Mouse (Mus musculus) heart, embryonic 16.5 days (tissue): ENCODE data around the gene Unc119b. TPM values are rescaled to one million over a fixed set of nuclear protein-coding genes. Genes with fewer than 3 reads are reported as not detected.
A peak's percentile ranks its signal among the peaks of the same experiment; 100 is the strongest.

Experiments used
- ATAC-seq: fragments of 200-750 bp; cut with Nextera tagmentation; replicated peaks from 2 replicates; pipeline ENCODE4 v1.8.0; 2017; ENCODE audit warnings: moderate number of reproducible peaks; ENCODE audit not compliant: insufficient read depth, low FRiP score; ENCODE audit errors: extremely low read depth
- H3K27ac ChIP-seq: fragments of 300-500 bp; sonication (generic); 2 replicates; pipeline ENCODE4 v1.5.1; 2014; ENCODE audit warnings: mild to moderate bottlenecking, low read length, control low read depth, moderate library complexity
- H3K27me3 ChIP-seq: fragments of 300-500 bp; sonication (generic); 2 replicates; pipeline ENCODE4 v1.6.1; 2014; ENCODE audit warnings: low read length, mixed read lengths; ENCODE audit not compliant: control insufficient read depth, insufficient read depth
- H3K36me3 ChIP-seq: fragments of 300-500 bp; sonication (generic); 2 replicates; pipeline ENCODE4 v1.6.1; 2014; ENCODE audit not compliant: control insufficient read depth, insufficient read depth
- H3K4me1 ChIP-seq: fragments of 300-500 bp; sonication (generic); 2 replicates; pipeline ENCODE4 v1.6.1; 2014; ENCODE audit warnings: low read length, mixed read lengths; ENCODE audit not compliant: control insufficient read depth, insufficient read depth
- H3K4me2 ChIP-seq: fragments of 300-500 bp; sonication (generic); 2 replicates; pipeline ENCODE4 v1.6.1; 2014; ENCODE audit warnings: low read depth, mild to moderate bottlenecking, control low read depth, low read length
- H3K4me3 ChIP-seq: fragments of 300-500 bp; sonication (generic); 2 replicates; pipeline ENCODE4 v1.5.1; 2014; ENCODE audit warnings: mild to moderate bottlenecking, control low read depth, low read length
- H3K9ac ChIP-seq: fragments of 300-500 bp; sonication (generic); 2 replicates; pipeline ENCODE4 v1.6.1; 2014; ENCODE audit warnings: low read length, control low read depth
- H3K9me3 ChIP-seq: fragments of 300-500 bp; sonication (generic); replicated peaks from 2 replicates; pipeline ENCODE4 v1.6.1; 2016; ENCODE audit warnings: low read length; ENCODE audit not compliant: control insufficient read depth
- WGBS: fragments of 180-500 bp; shearing (Covaris S2); extraction: QIAGEN DNeasy Blood & Tissue Kit; methylation state at CpG from one replicate; pipeline ENCODE4 v1.1.7; 2014; 5-methylcytosine and 5-hydroxymethylcytosine counted together
- polyA plus RNA-seq: library from polyadenylated mRNA; unstranded; fragments of >200 nt; fragmentation: Nextera tagmentation; extraction: Ambion mirVana; gene quantifications from 2 replicates; pipeline ENCODE4 v1.2.1, GENCODE M21; 2015

Unc119b gene
- polyA plus RNA-seq, 1 experiment from 2014 or later, result 20.7 TPM

DNA sequence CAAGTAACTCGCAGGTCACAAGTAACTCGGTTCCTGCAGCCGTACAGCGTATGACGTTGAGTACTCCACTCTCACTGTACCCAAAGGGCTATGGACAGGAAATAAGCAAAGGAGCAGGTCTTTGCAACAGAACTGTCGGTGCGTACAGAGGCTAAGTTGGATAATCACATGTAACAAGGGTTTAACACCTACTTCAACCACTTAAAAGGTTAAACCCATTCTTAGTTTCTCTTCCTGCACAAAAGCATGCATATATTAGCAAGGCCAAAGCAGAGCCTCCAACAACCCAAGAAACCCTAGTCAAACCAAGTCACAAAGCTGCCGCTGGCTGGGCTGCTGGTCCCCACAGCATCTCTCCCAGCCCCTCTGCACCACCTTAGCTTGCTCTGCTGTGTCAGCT is 2.3 kb downstream of the Unc119b start:
- no peak overlapping the region for H3K4me2 ChIP-seq
- H3K27ac ChIP-seq, result no peak overlapping the region
- H3K4me3 ChIP-seq, result no peak overlapping the region
- H3K27me3 ChIP-seq, result no peaks in the 10 kb centered on the region
- WGBS, result 85% methylated on average over 8 of the region's 8 CpGs
- H3K9ac ChIP-seq, result no peak overlapping the region
- no peaks in the 10 kb centered on the region for H3K9me3 ChIP-seq
- H3K4me1 ChIP-seq, result peaks cover 12% of the 10 kb centered on the region
- H3K36me3 ChIP-seq, result peaks cover 8% of the 10 kb centered on the region; the same call in 1 of the 2 replicates
- no peak for ATAC-seq

DNA sequence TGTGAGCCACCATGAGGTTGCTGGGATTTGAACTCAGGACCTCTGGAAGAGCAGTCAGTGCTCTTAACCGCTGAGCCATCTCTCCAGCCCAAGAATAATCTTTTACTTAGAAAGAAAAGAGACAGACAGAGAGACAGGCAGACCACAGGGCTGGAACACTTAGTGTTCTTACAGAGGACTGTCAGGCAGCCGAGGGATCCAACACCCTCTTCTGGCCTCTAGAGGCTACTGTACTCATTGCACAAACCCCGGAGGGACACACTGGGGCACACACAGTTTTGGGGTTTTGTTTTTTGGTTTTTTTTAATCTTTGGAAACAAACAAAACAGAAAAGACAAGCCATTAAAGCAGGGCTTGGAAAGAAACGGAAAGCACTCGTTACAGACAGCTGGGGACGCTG is 5.4 kb downstream of the Unc119b start:
- no peak for ATAC-seq
- 93% methylated on average over 6 of the region's 6 CpGs for WGBS
- H3K36me3 ChIP-seq, result peaks cover 15% of the 10 kb centered on the region; the same call in 1 of the 2 replicates

DNA sequence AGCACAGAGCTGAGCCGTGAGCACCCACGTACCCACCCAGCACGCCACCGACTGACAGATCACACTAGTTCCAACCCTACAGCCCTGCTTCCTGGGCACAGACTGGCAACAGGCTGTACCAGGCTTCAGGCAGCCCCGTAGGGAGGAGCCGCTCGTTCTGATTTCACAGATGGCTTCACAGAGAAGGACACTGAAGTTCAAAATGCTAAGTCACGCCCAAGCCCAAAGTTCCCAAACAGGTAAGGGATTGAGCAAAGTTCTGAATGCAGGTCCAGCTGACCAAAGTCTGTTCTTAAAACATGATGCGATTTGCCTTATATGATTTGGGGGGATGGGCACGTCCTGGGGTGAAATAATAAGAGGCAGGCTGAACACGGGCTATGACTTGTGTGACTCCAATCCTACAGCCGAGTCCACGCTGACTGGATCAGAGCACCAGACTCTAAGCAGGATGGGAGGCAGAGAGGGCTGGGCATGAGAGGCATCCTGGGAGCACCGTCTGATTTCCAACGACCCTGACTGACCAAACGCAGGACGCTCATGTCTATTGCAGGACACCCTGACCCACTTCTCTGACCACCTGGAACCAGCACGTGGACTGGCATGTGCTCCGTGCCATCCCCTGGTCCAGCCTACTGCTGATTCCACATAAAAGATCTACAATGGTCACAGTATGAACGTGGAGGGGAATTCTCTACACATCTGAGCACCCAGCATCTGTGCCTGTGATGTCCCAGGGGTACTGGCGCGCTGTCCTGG is 7.2 kb downstream of the Unc119b start:
- Histone ChIP-seq H3K4me2 (no peak overlapping the region), H3K27me3 (no peaks in the 10 kb centered on the region), H3K9ac (no peak overlapping the region), H3K4me1 (peaks cover 3% of the 10 kb centered on the region), H3K36me3 (peaks cover 15% of the 10 kb centered on the region; the same call in 1 of the 2 replicates), H3K27ac (no peak overlapping the region), H3K4me3 (no peak overlapping the region), H3K9me3 (no peaks in the 10 kb centered on the region)
- ATAC-seq, result no peak
- WGBS, result 88% methylated on average over 22 of the region's 22 CpGs

More for the DNA sequence above, 5.4 kb downstream of the Unc119b start:
- peaks cover 16% of the 10 kb centered on the region for H3K4me1 ChIP-seq
- no peak overlapping the region for H3K4me3 ChIP-seq
- no peak overlapping the region for H3K27ac ChIP-seq
- no peaks in the 10 kb centered on the region for H3K27me3 ChIP-seq
- H3K9me3 ChIP-seq, result no peaks in the 10 kb centered on the region
- H3K9ac ChIP-seq, result no peak overlapping the region
- no peak overlapping the region for H3K4me2 ChIP-seq

DNA sequence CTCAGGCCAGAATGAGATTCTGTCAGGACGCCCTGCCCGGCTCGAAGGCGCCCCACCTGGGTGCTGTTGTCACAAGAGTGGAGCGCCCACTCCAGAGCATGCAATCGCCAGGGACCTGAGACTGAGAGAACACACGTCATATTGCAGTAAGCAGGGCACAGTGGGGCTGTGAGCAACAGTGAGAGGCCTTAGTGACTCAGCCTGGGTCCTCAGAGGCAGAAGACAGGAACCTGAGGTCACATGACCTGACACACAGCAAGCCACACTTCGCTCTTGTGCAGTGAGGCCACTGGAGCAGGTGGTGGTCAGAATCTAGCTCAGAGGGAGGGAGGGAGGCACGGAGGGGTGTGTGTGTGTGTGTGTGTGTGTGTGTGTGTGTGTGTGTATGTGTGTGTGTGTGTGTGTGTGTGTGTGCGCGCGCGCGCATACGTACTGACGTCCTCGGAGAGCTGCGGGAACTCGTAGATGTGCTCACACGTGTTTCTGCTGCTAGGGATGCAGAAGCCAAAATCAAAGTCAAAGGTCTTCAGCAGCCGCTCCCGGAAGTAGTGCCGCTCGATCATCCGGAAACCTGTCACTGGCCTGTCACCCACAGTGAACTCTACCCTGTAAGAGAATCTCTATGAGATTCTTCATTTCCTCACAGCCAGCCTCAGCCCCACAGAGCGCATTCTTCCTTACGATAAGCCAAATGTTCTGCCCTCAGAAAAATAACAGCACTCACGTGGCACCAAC is 8.0 kb downstream of the Unc119b start:
- no peaks in the 10 kb centered on the region for H3K9me3 ChIP-seq
- peaks cover 15% of the 10 kb centered on the region; the same call in 1 of the 2 replicates for H3K36me3 ChIP-seq
- ATAC-seq, result no peak
- H3K4me3 ChIP-seq, result no peak overlapping the region
- H3K4me2 ChIP-seq, result no peak overlapping the region
- peaks cover 3% of the 10 kb centered on the region for H3K4me1 ChIP-seq
- H3K27ac ChIP-seq, result no peak overlapping the region
- WGBS, result 86% methylated on average over 28 of the region's 28 CpGs
- H3K27me3 ChIP-seq, result no peaks in the 10 kb centered on the region
- no peak overlapping the region for H3K9ac ChIP-seq

DNA sequence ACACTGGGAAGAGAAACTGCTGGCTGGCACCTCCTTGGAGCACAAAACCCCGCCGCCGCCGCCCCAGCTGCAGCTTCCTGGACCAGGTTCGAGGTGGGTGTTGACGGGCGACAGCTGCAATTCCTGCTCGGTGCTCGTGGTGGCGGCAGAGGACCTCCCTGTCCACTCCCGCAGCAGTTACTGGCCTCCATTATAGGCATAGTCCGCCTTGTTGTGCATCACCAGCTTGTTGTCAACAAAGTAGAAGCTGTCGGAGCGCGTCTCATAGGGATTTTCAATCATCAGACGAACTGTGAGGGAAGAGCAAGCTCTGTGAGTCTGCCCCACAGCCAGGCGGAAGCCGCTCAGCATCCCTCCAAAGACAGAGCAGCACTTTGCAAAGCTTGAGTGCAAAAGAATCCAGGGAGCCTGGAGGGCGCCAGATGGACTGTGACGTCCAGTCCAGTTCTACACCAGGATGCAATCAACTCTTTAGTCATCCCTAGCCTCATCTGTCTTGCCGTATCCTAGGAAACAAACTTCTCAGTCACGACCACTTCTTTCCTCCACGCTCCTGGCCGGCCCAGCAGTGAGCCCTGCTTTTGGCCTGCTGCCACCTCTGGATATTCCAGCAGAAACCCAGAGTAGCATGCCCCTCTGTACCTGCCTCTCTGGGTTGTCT is 9.4 kb downstream of the Unc119b start:
- peak; percentile 73 for ATAC-seq
- no peak overlapping the region for H3K27ac ChIP-seq

DNA sequence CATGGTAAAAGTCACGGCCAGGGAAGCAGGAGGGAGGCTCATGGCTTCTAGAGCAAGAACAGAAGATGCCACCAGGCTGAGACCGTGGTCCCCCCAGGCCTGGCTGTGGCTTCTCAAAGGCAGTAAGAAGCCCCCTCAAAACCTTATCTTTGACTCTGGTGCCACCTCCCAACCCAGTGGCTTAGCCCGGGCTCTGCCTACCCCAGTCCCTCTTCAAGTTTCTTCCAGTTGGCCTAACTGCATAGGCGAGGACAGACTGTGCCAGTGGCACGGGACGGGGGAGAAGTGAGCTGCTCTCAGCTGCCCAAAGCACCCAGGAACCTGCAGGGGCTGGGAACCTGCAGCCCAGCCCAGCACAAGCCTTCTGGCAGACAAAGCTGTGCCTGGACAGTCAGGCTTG is 10.1 kb downstream of the Unc119b start:
- 88% methylated on average over 6 of the region's 6 CpGs for WGBS
- no peak for ATAC-seq
- Histone ChIP-seq H3K27me3 (no peaks in the 10 kb centered on the region), H3K4me1 (peaks cover 3% of the 10 kb centered on the region), H3K36me3 (peaks cover 11% of the 10 kb centered on the region; the same call in 1 of the 2 replicates), H3K9me3 (no peaks in the 10 kb centered on the region), H3K27ac (no peak overlapping the region), H3K4me2 (no peak overlapping the region), H3K4me3 (no peak overlapping the region), H3K9ac (no peak overlapping the region)

More for the DNA sequence above, 9.4 kb downstream of the Unc119b start:
- Histone ChIP-seq H3K36me3 (peaks cover 15% of the 10 kb centered on the region; the same call in 1 of the 2 replicates), H3K9ac (no peak overlapping the region), H3K4me3 (no peak overlapping the region), H3K4me2 (no peak overlapping the region), H3K9me3 (no peaks in the 10 kb centered on the region), H3K27me3 (no peaks in the 10 kb centered on the region), H3K4me1 (peaks cover 3% of the 10 kb centered on the region)
- 21% methylated on average over 24 of the region's 24 CpGs for WGBS

DNA sequence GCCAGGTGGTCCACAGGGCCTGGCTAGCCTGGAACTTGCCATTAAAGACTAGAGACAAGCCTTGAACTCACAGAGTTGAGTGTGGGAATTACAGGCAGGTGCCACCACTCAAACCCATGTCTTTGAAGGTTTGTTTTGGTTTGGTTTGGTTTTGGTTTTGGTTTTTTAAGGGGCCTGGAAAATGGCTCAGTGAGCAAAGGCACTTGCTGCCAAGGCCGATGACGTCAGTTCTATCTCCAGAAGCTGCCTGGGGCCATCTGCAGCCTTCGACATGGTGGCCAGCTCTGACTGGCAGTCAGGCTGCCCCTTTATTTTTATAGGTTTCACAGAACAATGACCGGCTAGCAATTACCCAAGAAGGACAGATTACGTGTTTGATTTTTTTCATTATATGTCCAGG is 13.8 kb downstream of the Unc119b start:
- peaks cover 13% of the 10 kb centered on the region for H3K36me3 ChIP-seq
- no peaks in the 10 kb centered on the region for H3K9me3 ChIP-seq
- H3K27me3 ChIP-seq, result no peaks in the 10 kb centered on the region
- H3K9ac ChIP-seq, result no peak overlapping the region
- peaks cover 10% of the 10 kb centered on the region for H3K4me1 ChIP-seq
- no peak overlapping the region for H3K27ac ChIP-seq
- no peak overlapping the region for H3K4me2 ChIP-seq
- ATAC-seq, result no peak
- no peak overlapping the region for H3K4me3 ChIP-seq
- WGBS, result 76% methylated on average over 5 of the region's 5 CpGs

DNA sequence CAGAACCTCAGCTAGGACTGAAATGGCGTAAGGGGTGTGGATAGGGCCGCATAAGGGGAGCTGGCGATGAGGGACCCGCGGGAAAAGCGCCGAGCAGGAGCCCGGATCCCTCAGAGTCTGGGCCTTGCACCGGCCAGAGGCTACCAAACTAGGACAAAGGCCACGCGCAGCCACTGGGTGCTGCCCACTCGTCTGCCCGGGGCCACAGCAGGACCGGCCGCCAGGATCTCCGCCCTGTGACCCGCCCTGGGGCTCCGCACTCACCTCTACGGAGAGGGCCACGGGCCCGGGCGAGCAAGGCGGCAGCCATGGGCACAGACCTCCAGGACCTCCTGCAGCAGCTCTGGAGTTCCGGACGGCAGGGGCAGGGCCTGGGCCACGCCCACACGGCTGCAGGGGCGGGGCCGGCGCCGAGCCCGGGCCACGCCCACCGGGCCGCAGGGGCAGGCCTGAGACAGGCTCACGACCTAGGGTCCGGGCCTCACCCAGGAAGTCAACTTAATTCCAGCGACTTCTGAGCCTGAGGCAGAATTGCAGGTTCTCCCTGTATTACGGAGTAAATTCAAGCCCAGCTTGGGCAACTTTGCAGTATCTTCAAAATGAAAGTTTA is 15.7 kb downstream of the Unc119b start, which contains the start of gene Acads:
Gene Acads, minus strand, starts transcription at position 386 of the 610 bp plus-strand sequence.
- no peaks in the 10 kb centered on the region for H3K27me3 ChIP-seq
- peak within 1 kb of the TSS; percentile 78 for H3K4me3 ChIP-seq
- H3K9me3 ChIP-seq, result no peaks in the 10 kb centered on the region
- H3K4me1 ChIP-seq, result peaks cover 7% of the 10 kb centered on the region; the same call in 1 of the 2 replicates
- H3K9ac ChIP-seq, result peak within 1 kb of the TSS; percentile 96
- H3K27ac ChIP-seq, result peak within 1 kb of the TSS; percentile 79
- under 1% methylated on average over 39 of the region's 39 CpGs for WGBS
- H3K36me3 ChIP-seq, result peaks cover 23% of the 10 kb centered on the region
- H3K4me2 ChIP-seq, result peak within 1 kb of the TSS; percentile 61
- peak; percentile 94 for ATAC-seq
